Mouse (Mus musculus) erythroblast, embryonic 14.5 days (primary cell): ENCODE results near the gene Bglap. TPM values are rescaled to one million over a fixed set of nuclear protein-coding genes. Genes with fewer than 3 reads are reported as not detected.

Experiments used
- H3K27me3 ChIP-seq: 2 replicates; pipeline ENCODE4 v1.6.1; 2012; ENCODE audit warnings: inconsistent platforms; ENCODE audit not compliant: control insufficient read depth
- H3K36me3 ChIP-seq: 2 replicates; pipeline ENCODE4 v1.6.1; 2012; ENCODE audit warnings: mild to moderate bottlenecking, inconsistent platforms; ENCODE audit not compliant: control insufficient read depth
- H3K4me1 ChIP-seq: 2 replicates; pipeline ENCODE4 v1.6.1; 2012; ENCODE audit warnings: inconsistent platforms; ENCODE audit not compliant: control insufficient read depth
- H3K4me3 ChIP-seq: replicated peaks from 2 replicates; pipeline ENCODE3; 2012; ENCODE audit warnings: moderate library complexity, mild to moderate bottlenecking, inconsistent platforms
- H3K9me3 ChIP-seq: 2 replicates; pipeline ENCODE4 v1.6.1; 2012; ENCODE audit warnings: low read length, inconsistent platforms, mixed read lengths; ENCODE audit not compliant: control insufficient read depth
- GATA1 ChIP-seq: IDR thresholded peaks from 2 replicates; pipeline ENCODE4 v1.6.1; 2012; ENCODE audit warnings: low read length, inconsistent platforms, mixed read lengths
- TAL1 ChIP-seq: IDR thresholded peaks from 3 replicates; pipeline ENCODE4 v1.6.1; 2012; ENCODE audit warnings: low read length, inconsistent platforms, mixed read lengths
- polyA plus RNA-seq: library from polyadenylated mRNA; stranded (reverse); fragments of >175 nt; gene quantifications from 2 replicates; pipeline ENCODE4 v1.2.3, GENCODE M21; 2012

Gene Bglap
- polyA plus RNA-seq, 1 experiment = not detected

DNA sequence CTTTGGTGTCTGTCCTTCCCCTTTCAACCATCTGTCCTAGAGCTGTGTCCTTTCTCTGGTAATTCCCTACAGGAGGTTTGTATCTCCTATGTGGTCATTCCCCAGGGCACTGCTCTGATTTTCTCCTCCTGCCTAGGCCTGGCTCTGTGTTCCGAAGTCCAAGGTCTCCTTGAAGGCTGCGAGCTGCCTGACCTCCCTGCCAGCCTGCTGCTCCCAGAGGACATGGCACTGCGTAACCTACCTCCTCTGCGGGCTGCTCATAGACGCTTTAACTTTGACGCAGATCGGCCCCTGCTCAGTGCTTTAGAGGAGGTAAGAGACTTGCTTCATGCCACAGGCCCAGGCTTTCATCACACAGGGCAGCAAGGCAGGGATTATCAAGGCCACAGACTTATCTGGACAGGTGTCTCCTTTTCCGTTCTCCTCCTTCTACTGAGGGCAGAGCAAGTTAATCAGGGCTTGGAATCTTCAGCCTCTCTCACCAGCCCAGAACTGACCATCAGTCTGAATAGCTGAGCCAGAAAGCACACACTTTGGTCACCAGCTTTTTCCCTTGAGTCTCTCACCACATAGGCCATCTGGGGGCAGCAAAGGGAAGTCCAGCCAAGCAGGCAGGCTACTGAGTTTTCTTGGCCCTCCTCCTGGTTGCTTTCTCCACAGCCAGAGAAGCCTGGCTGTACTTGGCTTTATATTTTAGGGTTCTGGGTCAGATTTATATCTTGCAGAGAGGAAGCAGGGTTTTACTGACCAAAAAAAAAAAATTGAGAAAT lies 29.7 kb downstream of the Bglap start:
- Histone ChIP-seq H3K27me3 (no peaks in the 10 kb centered on the region; the same call in 1 of the 2 replicates), H3K4me3 (no peak overlapping the region), H3K36me3 (peaks cover 100% of the 10 kb centered on the region), H3K4me1 (peaks cover 4% of the 10 kb centered on the region), H3K9me3 (no peaks in the 10 kb centered on the region)
- TF ChIP-seq GATA1 (no peak), TAL1 (no peak)

DNA sequence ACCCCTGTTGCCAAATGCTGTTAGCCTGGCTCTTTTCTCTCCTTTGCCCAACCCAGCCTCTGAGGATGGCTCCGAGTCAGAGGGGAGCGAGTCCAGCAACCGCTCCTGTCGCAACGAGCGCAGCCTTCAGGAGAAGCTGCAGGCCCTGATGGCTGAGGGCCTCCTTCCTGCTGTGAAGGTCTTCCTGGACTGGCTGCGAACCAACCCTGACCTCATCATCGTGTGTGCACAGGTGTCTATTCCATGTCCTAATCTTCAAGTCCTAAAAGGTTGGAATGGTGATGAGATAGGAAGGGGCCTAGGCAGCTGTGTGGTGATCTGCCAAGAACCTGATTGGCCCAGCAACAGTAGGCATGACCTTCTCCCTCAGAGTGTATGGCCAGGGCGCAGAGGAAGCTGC lies 31.4 kb downstream of the Bglap start:
- H3K36me3 ChIP-seq = peaks cover 100% of the 10 kb centered on the region
- H3K27me3 ChIP-seq = no peaks in the 10 kb centered on the region; the same call in 1 of the 2 replicates
- H3K4me1 ChIP-seq = no peaks in the 10 kb centered on the region; the same call in 1 of the 2 replicates
- TF ChIP-seq TAL1 = no peak
- TF ChIP-seq GATA1 = no peak
- H3K9me3 ChIP-seq = no peaks in the 10 kb centered on the region
- H3K4me3 ChIP-seq = no peak overlapping the region

GRCm38 (mm10) chr3:88350732-88351131 lies 33.5 kb downstream of the Bglap start:
- no peak overlapping the region for H3K4me3 ChIP-seq
- H3K9me3 ChIP-seq = no peaks in the 10 kb centered on the region
- peaks cover 100% of the 10 kb centered on the region for H3K36me3 ChIP-seq
- no peaks in the 10 kb centered on the region; the same call in 1 of the 2 replicates for H3K27me3 ChIP-seq
- TF ChIP-seq TAL1 (no peak), GATA1 (no peak)
- no peaks in the 10 kb centered on the region for H3K4me1 ChIP-seq

GRCm38 (mm10) chr3:88339006-88339405 lies 45.3 kb downstream of the Bglap start:
- TF ChIP-seq GATA1 (no peak), TAL1 (no peak)
- Histone ChIP-seq H3K4me1 (peaks cover 68% of the 10 kb centered on the region), H3K27me3 (no peaks in the 10 kb centered on the region), H3K4me3 (peak overlapping the region; percentile 78), H3K36me3 (peaks cover 53% of the 10 kb centered on the region), H3K9me3 (no peaks in the 10 kb centered on the region)

- no peak; the same call in 1 of the 2 replicates for TF ChIP-seq GATA1
- TF ChIP-seq TAL1 = peak; percentile 42; the same call in 1 of the 3 replicates
- Histone ChIP-seq H3K27me3 (no peaks in the 10 kb centered on the region), H3K4me3 (peak overlapping the region; percentile 78), H3K36me3 (peaks cover 46% of the 10 kb centered on the region), H3K4me1 (peaks cover 75% of the 10 kb centered on the region), H3K9me3 (no peaks in the 10 kb centered on the region)
Measured at GRCm38 (mm10) chr3:88338316-88338715, 45.9 kb downstream of the Bglap start.

- Histone ChIP-seq H3K9me3 (peaks cover 6% of the 10 kb centered on the region), H3K4me3 (peak overlapping the region; percentile 78), H3K36me3 (peaks cover 43% of the 10 kb centered on the region), H3K27me3 (peaks cover 5% of the 10 kb centered on the region), H3K4me1 (peaks cover 82% of the 10 kb centered on the region)
- TF ChIP-seq TAL1 (no peak), GATA1 (no peak)
Measured at GRCm38 (mm10) chr3:88337367-88338020, 46.8 kb downstream of the Bglap start.

- Histone ChIP-seq H3K27me3 (peaks cover 5% of the 10 kb centered on the region), H3K9me3 (peaks cover 6% of the 10 kb centered on the region), H3K4me3 (peak within 1 kb of the TSS; percentile 78), H3K36me3 (peaks cover 32% of the 10 kb centered on the region), H3K4me1 (peaks cover 78% of the 10 kb centered on the region)
- TF ChIP-seq GATA1 (no peak), TAL1 (no peak)
Measured at GRCm38 (mm10) chr3:88336058-88337013, 47.9 kb downstream of the Bglap start, which contains the start of the genes Tmem79 and Smg5. Tmem79 (minus strand) TSS chr3:88336148. Smg5 (plus strand) TSS chr3:88336260.

GRCm38 (mm10) chr3:88335436-88336053 lies 48.7 kb downstream of the Bglap start:
- peaks cover 70% of the 10 kb centered on the region for H3K4me1 ChIP-seq
- H3K9me3 ChIP-seq = peaks cover 6% of the 10 kb centered on the region
- TF ChIP-seq GATA1 (no peak), TAL1 (no peak)
- H3K27me3 ChIP-seq = peaks cover 5% of the 10 kb centered on the region
- H3K4me3 ChIP-seq = peak overlapping the region; percentile 78
- H3K36me3 ChIP-seq = peaks cover 24% of the 10 kb centered on the region
